Mouse (Mus musculus) heart, postnatal 0 days (tissue): Measurements from ENCODE around the gene Gm17455. TPM values are rescaled to one million over a fixed set of nuclear protein-coding genes. Genes with fewer than 3 reads are reported as not detected.
A peak's percentile ranks its signal among the peaks of the same experiment; 100 is the strongest.

Experiments
- ATAC-seq: fragments of 200-750 bp; cut with Nextera tagmentation; 2 replicates; pipeline ENCODE4 v1.8.0; 2017; ENCODE audit warnings: low read depth, moderate number of reproducible peaks, moderate library complexity; ENCODE audit not compliant: insufficient read depth
- DNase-seq: peaks from one replicate; pipeline ENCODE4 v3.0.0-alpha.2; 2016; ENCODE audit warnings: low spot score
- H3K27ac ChIP-seq: fragments of 300-500 bp; sonication (generic); 2 replicates; pipeline ENCODE4 v1.5.1; 2014; ENCODE audit warnings: low read depth, mild to moderate bottlenecking
- H3K27me3 ChIP-seq: fragments of 300-500 bp; sonication (generic); 2 replicates; pipeline ENCODE4 v1.6.1; 2014; ENCODE audit warnings: low read length, mixed read lengths; ENCODE audit not compliant: control insufficient read depth, insufficient read depth
- H3K36me3 ChIP-seq: fragments of 300-500 bp; sonication (generic); replicated peaks from 2 replicates; pipeline ENCODE4 v1.6.1; 2014; ENCODE audit warnings: low read length, mixed read lengths; ENCODE audit not compliant: control insufficient read depth, insufficient read depth
- H3K4me1 ChIP-seq: fragments of 300-500 bp; sonication (generic); 2 replicates; pipeline ENCODE4 v1.6.1; 2014; ENCODE audit warnings: antibody characterized with exemption; ENCODE audit not compliant: control insufficient read depth, insufficient read depth
- H3K4me2 ChIP-seq: fragments of 300-500 bp; sonication (generic); 2 replicates; pipeline ENCODE4 v1.6.1; 2014; ENCODE audit warnings: low read depth, mild to moderate bottlenecking, low read length, moderate library complexity
- H3K4me3 ChIP-seq: fragments of 300-500 bp; sonication (generic); 2 replicates; pipeline ENCODE4 v1.5.1; 2014; ENCODE audit warnings: low read depth, low read length
- H3K9ac ChIP-seq: fragments of 300-500 bp; sonication (generic); replicated peaks from 2 replicates; pipeline ENCODE4 v1.6.1; 2014; ENCODE audit warnings: low read depth, low read length, mixed read lengths
- H3K9me3 ChIP-seq: fragments of 300-500 bp; sonication (generic); replicated peaks from 2 replicates; pipeline ENCODE4 v1.6.1; 2016; ENCODE audit warnings: low read length; ENCODE audit not compliant: control insufficient read depth
- CTCF ChIP-seq: IDR thresholded peaks from 2 replicates; pipeline ENCODE4 v1.5.1; 2016; ENCODE audit warnings: antibody characterized with exemption, control low read depth, low read depth
- EP300 ChIP-seq: IDR thresholded peaks from 2 replicates; pipeline ENCODE4 v1.6.1; 2016; ENCODE audit warnings: antibody characterized with exemption, low read depth
- WGBS: fragments of 180-500 bp; shearing (Covaris S2); extraction: QIAGEN DNeasy Blood & Tissue Kit; methylation state at CpG from one replicate; pipeline ENCODE4 v1.1.7; 2014; 5-methylcytosine and 5-hydroxymethylcytosine counted together
- polyA plus RNA-seq: library from polyadenylated mRNA; unstranded; fragments of >200 nt; fragmentation: Nextera tagmentation; extraction: Ambion mirVana; gene quantifications from 2 replicates; pipeline ENCODE4 v1.2.1, GENCODE M21; 2015
- total RNA-seq: library from RNA; depleted of rRNA; stranded (reverse); fragments of >200 nt; gene quantifications from 2 replicates; pipeline ENCODE4 v1.2.3, GENCODE M21; 2014; ENCODE audit warnings: low replicate concordance

The Gm17455 gene
- total and polyA plus RNA-seq, 2 experiments from 2014 or later, result 0.38 TPM; not detected in 1

- Histone ChIP-seq H3K4me2 (no peak overlapping the region), H3K9ac (no peak overlapping the region), H3K27me3 (no peaks in the 10 kb centered on the region), H3K4me1 (peaks cover 3% of the 10 kb centered on the region; the same call in 1 of the 2 replicates), H3K27ac (peak overlapping the region; percentile 61), H3K9me3 (no peaks in the 10 kb centered on the region), H3K36me3 (no peaks in the 10 kb centered on the region), H3K4me3 (no peak overlapping the region)
- DNase-seq, result peak; percentile 12
- ATAC-seq, result peak; percentile 73
- TF ChIP-seq EP300 (no peak; the same call in 1 of the 2 replicates), CTCF (peak; percentile 19; the same call in 1 of the 2 replicates)
- WGBS, result 50% methylated on average over 8 of the region's 8 CpGs
Measured at GRCm38 (mm10) chr10:60373937-60374578, 25.5 kb upstream of the Gm17455 start.

GRCm38 (mm10) chr10:60376704-60377103, 22.8 kb upstream of the Gm17455 start:
- 79% methylated on average over 16 of the region's 16 CpGs for WGBS
- no peak overlapping the region for H3K27ac ChIP-seq
- H3K9ac ChIP-seq, result no peak overlapping the region
- H3K9me3 ChIP-seq, result no peaks in the 10 kb centered on the region
- no peaks in the 10 kb centered on the region for H3K27me3 ChIP-seq
- no peak overlapping the region for H3K4me3 ChIP-seq
- peaks cover 3% of the 10 kb centered on the region; the same call in 1 of the 2 replicates for H3K4me1 ChIP-seq
- no peak for ATAC-seq
- H3K36me3 ChIP-seq, result no peaks in the 10 kb centered on the region
- H3K4me2 ChIP-seq, result no peak overlapping the region
- no peak for TF ChIP-seq CTCF
- TF ChIP-seq EP300, result no peak
- DNase-seq, result no peak

GRCm38 (mm10) chr10:60379419-60379957, 20.0 kb upstream of the Gm17455 start:
- ATAC-seq (no peak), DNase-seq (no peak)
- Histone ChIP-seq H3K4me1 (no peaks in the 10 kb centered on the region), H3K36me3 (no peaks in the 10 kb centered on the region), H3K27ac (peak overlapping the region; percentile 32), H3K4me3 (no peak overlapping the region), H3K9me3 (no peaks in the 10 kb centered on the region), H3K27me3 (no peaks in the 10 kb centered on the region), H3K9ac (no peak overlapping the region), H3K4me2 (no peak overlapping the region)
- WGBS, result 72% methylated on average over 9 of the region's 9 CpGs
- TF ChIP-seq CTCF (no peak), EP300 (no peak)

- Histone ChIP-seq H3K4me1 (no peaks in the 10 kb centered on the region), H3K9me3 (no peaks in the 10 kb centered on the region), H3K4me3 (no peak overlapping the region), H3K27ac (peak overlapping the region; percentile 32), H3K27me3 (no peaks in the 10 kb centered on the region), H3K9ac (no peak overlapping the region), H3K36me3 (no peaks in the 10 kb centered on the region), H3K4me2 (no peak overlapping the region)
- ATAC-seq (peak; percentile 38; the same call in 1 of the 2 replicates), DNase-seq (no peak)
- TF ChIP-seq CTCF (no peak), EP300 (no peak)
- 42% methylated on average over 3 of the region's 3 CpGs for WGBS
Measured at GRCm38 (mm10) chr10:60380229-60380628, 19.3 kb upstream of the Gm17455 start.

GRCm38 (mm10) chr10:60381142-60381925, 18.2 kb upstream of the Gm17455 start:
- no peak for ATAC-seq
- Histone ChIP-seq H3K27ac (no peak overlapping the region; the same call in 1 of the 2 replicates), H3K9me3 (no peaks in the 10 kb centered on the region), H3K4me2 (no peak overlapping the region), H3K4me1 (no peaks in the 10 kb centered on the region), H3K4me3 (no peak overlapping the region), H3K9ac (no peak overlapping the region), H3K36me3 (no peaks in the 10 kb centered on the region), H3K27me3 (no peaks in the 10 kb centered on the region)
- no peak for DNase-seq
- TF ChIP-seq EP300, result no peak
- no peak for TF ChIP-seq CTCF
- 65% methylated on average over 10 of the region's 10 CpGs for WGBS
